Mouse (Mus musculus) midbrain, embryonic 12.5 days (tissue): ENCODE results near the gene Ctbp2. TPM values are rescaled to one million over a fixed set of nuclear protein-coding genes. Genes with fewer than 3 reads are reported as not detected.
A peak's percentile ranks its signal among the peaks of the same experiment; 100 is the strongest.

Source experiments
- ATAC-seq: fragments of 200-750 bp; cut with Nextera tagmentation; 2 replicates; pipeline ENCODE4 v1.8.0; 2017; ENCODE audit warnings: low read depth, moderate TSS enrichment, moderate library complexity; ENCODE audit not compliant: low FRiP score
- H3K27ac ChIP-seq: fragments of 300-500 bp; sonication (generic); replicated peaks from 2 replicates; pipeline ENCODE4 v1.5.1; 2016; ENCODE audit warnings: mild to moderate bottlenecking
- H3K27me3 ChIP-seq: fragments of 300-500 bp; sonication (generic); 2 replicates; pipeline ENCODE4 v1.6.1; 2016; ENCODE audit warnings: mild to moderate bottlenecking
- H3K36me3 ChIP-seq: fragments of 300-500 bp; sonication (generic); 2 replicates; pipeline ENCODE4 v1.6.1; 2016
- H3K4me1 ChIP-seq: fragments of 300-500 bp; sonication (generic); 2 replicates; pipeline ENCODE4 v1.6.1; 2016
- H3K4me2 ChIP-seq: fragments of 300-500 bp; sonication (generic); replicated peaks from 2 replicates; pipeline ENCODE4 v1.6.1; 2016; ENCODE audit warnings: mild to moderate bottlenecking, moderate library complexity
- H3K4me3 ChIP-seq: fragments of 300-500 bp; sonication (generic); 2 replicates; pipeline ENCODE4 v1.5.1; 2016; ENCODE audit warnings: mild to moderate bottlenecking
- H3K9ac ChIP-seq: fragments of 300-500 bp; sonication (generic); replicated peaks from 2 replicates; pipeline ENCODE4 v1.6.1; 2016; ENCODE audit warnings: mild to moderate bottlenecking, moderate library complexity
- H3K9me3 ChIP-seq: fragments of 300-500 bp; sonication (generic); 2 replicates; pipeline ENCODE4 v1.6.1; 2016; ENCODE audit warnings: mild to moderate bottlenecking
- WGBS: fragments of 180-500 bp; shearing (Covaris S2); methylation state at CpG from one replicate; pipeline ENCODE4 v1.1.7; 2016; 5-methylcytosine and 5-hydroxymethylcytosine counted together
- polyA plus RNA-seq: library from polyadenylated mRNA; unstranded; fragments of >200 nt; fragmentation: Nextera tagmentation; extraction: Ambion mirVana; gene quantifications from 2 replicates; pipeline ENCODE4 v1.2.1, GENCODE M21; 2016

Gene Ctbp2
- polyA plus RNA-seq, 1 experiment from 2014 or later, result 111 TPM

DNA sequence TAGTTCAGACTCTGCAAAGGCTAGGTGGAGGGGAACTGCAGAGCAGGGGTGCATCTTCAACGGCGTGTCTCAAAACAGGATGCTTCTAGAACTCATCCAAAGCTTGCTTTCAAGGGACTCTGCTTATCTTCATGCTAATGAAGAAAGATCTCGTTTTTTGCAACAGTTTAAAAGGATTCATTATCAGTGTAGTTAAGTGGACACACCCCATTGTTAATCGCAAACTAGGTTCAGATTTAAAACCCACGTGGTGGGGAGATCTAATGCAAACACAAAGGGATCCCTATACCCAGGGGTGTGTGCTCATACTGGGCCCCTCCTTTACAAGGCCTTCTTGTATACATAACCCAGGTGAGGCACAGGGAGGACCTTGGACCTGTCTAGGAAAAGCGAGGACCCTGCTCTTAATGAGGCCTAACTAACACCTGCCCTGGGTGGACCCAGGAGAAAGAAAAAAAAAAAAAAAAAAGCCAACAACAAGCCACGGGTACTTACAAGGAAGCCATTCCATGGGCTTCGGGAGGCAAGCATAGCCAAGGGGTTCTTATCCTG, 94.6 kb downstream of the Ctbp2 start:
- ATAC-seq, result no peak
- Histone ChIP-seq H3K9me3 (no peaks in the 10 kb centered on the region), H3K27ac (no peak overlapping the region), H3K4me2 (no peak overlapping the region), H3K4me3 (no peak overlapping the region), H3K36me3 (no peaks in the 10 kb centered on the region), H3K4me1 (peaks cover 44% of the 10 kb centered on the region), H3K27me3 (no peaks in the 10 kb centered on the region), H3K9ac (no peak overlapping the region)
- 82% methylated on average over 8 of the region's 8 CpGs for WGBS

DNA sequence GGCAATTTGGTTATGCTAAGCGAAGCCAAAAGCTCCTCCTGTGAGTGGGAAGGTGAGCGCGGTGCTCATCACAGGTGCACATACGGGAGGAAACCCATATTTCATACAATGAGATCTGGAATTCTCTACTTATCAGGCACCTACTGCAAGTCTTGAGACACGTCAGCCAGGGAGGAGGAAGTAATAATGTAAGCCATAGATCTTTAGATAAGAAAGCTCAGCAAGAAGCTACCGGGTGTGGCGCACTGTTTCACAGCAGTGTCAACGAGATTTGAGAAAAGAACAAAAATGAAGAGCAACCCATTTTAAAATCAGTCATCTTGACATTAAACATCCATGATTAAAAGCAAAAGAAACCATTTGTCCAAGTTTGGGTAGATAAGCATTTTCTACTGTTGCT, 95.2 kb downstream of the Ctbp2 start:
- Histone ChIP-seq H3K4me1 (peaks cover 38% of the 10 kb centered on the region), H3K9ac (no peak overlapping the region), H3K27me3 (no peaks in the 10 kb centered on the region), H3K9me3 (no peaks in the 10 kb centered on the region), H3K27ac (no peak overlapping the region), H3K4me2 (no peak overlapping the region), H3K36me3 (no peaks in the 10 kb centered on the region), H3K4me3 (no peak overlapping the region)
- ATAC-seq, result no peak
- WGBS, result 92% methylated on average over 8 of the region's 8 CpGs

DNA sequence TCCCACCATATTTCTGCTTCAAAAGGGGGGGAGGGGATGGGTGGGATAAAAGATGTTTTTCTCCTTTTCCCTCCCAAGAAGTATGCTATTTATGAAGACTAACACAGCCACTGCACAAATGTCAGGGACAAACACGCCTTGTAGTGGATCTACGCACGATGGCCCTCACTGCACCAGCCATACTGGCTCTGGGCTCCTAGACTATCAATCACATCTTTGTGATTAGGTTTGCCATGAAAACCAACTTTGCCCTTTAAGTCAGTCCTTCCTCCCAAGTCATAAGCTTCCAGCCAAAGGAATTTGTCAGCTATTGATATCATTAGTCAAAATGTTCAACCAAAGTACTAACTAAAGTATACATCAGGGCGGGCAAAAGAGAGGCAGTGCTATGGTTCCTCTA, 96.2 kb downstream of the Ctbp2 start:
- no peak for ATAC-seq

DNA sequence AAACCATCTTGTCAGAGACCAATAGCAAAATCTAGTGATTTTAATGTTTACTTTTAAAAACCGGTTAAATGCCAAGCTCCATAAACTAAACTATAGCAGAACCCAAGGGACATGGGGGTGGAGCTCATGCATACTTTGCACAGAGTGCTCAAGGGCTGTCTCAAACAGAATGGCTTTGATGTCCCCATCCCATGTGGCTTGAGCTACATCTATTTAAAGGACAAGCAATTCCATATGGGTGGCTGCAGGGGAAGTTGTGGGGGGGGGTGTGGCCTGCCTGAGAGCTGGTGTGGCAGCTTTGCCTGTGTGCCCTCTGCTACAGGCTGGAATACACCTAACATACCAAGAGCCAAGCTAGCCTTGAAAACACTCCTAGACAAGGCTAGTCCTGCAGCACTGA, 99.5 kb downstream of the Ctbp2 start:
- H3K36me3 ChIP-seq, result peaks cover 3% of the 10 kb centered on the region; the same call in 1 of the 2 replicates
- 76% methylated on average over 1 of the region's 1 CpGs for WGBS
- no peak overlapping the region for H3K27ac ChIP-seq
- no peak overlapping the region for H3K4me3 ChIP-seq
- no peaks in the 10 kb centered on the region for H3K9me3 ChIP-seq
- no peak for ATAC-seq
- peaks cover 40% of the 10 kb centered on the region for H3K4me1 ChIP-seq
- H3K9ac ChIP-seq, result no peak overlapping the region
- no peak overlapping the region for H3K4me2 ChIP-seq
- no peaks in the 10 kb centered on the region for H3K27me3 ChIP-seq

More for the DNA sequence above, 96.2 kb downstream of the Ctbp2 start:
- Histone ChIP-seq H3K4me2 (no peak overlapping the region), H3K4me1 (peaks cover 28% of the 10 kb centered on the region), H3K27ac (no peak overlapping the region), H3K36me3 (no peaks in the 10 kb centered on the region), H3K9me3 (no peaks in the 10 kb centered on the region), H3K4me3 (no peak overlapping the region), H3K27me3 (no peaks in the 10 kb centered on the region), H3K9ac (no peak overlapping the region)
- 92% methylated on average over 4 of the region's 4 CpGs for WGBS

DNA sequence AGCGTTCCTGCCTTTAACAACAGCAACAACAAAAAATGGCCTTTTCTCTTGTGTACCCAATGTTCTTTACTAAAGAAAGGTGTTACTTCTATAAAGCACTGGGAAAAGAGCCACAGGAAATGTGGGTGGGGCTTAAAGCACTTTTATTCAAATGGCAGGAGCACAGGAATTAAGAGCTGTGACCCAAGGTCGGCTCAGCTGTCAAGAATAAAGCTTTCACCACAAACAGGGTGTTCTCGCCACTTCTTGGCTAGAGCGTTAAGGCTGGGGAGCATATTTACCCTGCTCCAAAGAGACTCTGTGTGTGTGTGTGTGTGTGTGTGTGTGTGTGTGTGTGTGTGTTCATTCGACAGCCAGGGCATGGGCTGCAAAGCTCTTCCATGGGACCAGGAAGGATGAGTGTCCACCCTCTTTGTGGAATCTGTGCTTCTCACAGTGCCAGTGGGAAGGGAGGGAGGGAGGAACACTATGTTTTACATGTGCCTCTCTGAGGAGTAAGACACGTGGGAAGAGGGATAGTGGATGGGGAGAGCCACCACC, 104.6 kb downstream of the Ctbp2 start:
- Histone ChIP-seq H3K9me3 (no peaks in the 10 kb centered on the region), H3K4me3 (no peak overlapping the region), H3K4me1 (peaks cover 55% of the 10 kb centered on the region), H3K9ac (no peak overlapping the region), H3K36me3 (peaks cover 3% of the 10 kb centered on the region; the same call in 1 of the 2 replicates), H3K4me2 (no peak overlapping the region), H3K27ac (no peak overlapping the region), H3K27me3 (no peaks in the 10 kb centered on the region)
- ATAC-seq, result no peak
- WGBS, result 19% methylated on average over 6 of the region's 6 CpGs

DNA sequence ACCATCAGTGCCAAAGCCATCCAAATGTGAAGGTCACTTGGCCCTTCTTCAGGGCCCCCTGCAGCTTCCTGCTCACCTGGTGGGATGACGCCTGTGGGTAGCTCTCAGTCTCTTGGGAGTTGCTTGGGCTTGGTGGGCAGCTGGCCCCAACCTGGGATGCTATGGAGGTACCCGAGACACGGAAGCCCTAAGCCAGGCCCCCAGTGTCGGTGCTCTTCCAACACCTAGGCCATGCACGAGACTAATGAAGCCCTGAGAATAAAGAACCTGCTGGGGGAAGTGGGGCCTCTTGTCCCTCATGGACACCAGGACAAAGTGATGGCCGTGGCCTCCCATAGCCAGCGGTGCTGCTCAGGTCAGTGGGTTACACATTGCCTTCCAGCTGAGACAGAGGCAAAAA, 105.2 kb downstream of the Ctbp2 start:
- H3K4me2 ChIP-seq, result no peak overlapping the region
- no peaks in the 10 kb centered on the region for H3K9me3 ChIP-seq
- peaks cover 61% of the 10 kb centered on the region for H3K4me1 ChIP-seq
- 65% methylated on average over 7 of the region's 7 CpGs for WGBS
- no peak overlapping the region for H3K4me3 ChIP-seq
- peaks cover 3% of the 10 kb centered on the region; the same call in 1 of the 2 replicates for H3K36me3 ChIP-seq
- H3K27ac ChIP-seq, result no peak overlapping the region
- no peaks in the 10 kb centered on the region for H3K27me3 ChIP-seq
- no peak for ATAC-seq
- no peak overlapping the region for H3K9ac ChIP-seq

DNA sequence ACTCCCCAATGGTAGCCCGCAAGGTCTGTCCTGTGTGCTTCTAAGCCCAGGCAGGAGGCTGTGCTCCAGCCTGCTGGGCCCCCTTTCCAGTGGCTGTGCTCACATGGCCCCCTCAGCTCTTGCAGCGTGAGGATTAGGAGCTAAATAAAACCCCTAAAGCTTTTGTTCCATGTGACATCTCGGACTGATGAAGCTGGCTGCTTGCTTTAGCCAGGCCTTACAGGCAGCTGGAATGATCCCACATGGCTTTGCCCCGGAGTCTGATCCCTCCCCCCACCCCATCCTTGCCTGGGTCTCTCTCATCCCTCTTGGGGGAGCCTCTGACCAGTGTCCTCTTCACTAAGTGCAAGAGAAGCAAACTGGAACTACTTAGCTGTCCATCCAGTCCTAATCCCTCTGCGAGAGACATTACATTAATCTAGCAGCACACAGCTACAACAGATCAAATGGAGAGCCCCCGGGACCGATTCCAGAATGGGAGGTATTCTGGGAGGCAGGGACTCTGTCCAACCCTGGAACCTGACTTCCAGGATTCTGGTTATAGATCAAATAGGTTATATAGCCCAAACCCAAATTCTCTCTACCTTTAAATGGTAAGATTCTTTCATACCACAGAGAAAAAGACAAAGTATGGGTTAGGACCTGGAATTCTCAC, 108.6 kb downstream of the Ctbp2 start:
- Histone ChIP-seq H3K9ac (no peak overlapping the region), H3K4me3 (no peak overlapping the region), H3K27ac (peak overlapping the region; percentile 63), H3K36me3 (no peaks in the 10 kb centered on the region), H3K4me2 (peak overlapping the region; percentile 19), H3K27me3 (no peaks in the 10 kb centered on the region), H3K9me3 (no peaks in the 10 kb centered on the region), H3K4me1 (peaks cover 87% of the 10 kb centered on the region)
- peak; percentile 82 for ATAC-seq
- 4% methylated on average over 7 of the region's 7 CpGs for WGBS

DNA sequence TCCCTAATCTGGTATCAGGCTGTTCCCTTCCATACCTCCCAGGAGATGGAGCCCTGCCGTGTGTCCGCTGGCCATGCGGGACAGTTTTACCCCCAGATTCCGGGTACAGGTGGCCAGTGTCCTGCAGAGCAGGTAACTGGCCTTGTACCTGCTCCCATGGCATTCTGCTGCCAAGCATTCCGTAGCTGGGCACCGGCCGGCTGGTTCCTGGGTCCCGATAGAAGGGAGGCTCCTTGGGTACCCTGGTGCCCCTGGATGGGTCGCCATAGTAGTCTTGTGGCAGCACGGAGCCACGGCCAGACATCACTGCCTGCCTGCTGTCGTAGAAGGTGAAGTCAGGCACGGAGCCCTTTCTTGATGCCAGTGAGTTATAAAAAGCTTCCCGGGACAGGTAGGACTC, 109.5 kb downstream of the Ctbp2 start:
- H3K4me2 ChIP-seq, result peak overlapping the region; percentile 19; the same call in 1 of the 2 replicates
- H3K4me1 ChIP-seq, result peaks cover 84% of the 10 kb centered on the region
- no peak overlapping the region for H3K4me3 ChIP-seq
- no peaks in the 10 kb centered on the region for H3K27me3 ChIP-seq
- 88% methylated on average over 14 of the region's 14 CpGs for WGBS
- ATAC-seq, result no peak
- H3K9me3 ChIP-seq, result no peaks in the 10 kb centered on the region
- H3K27ac ChIP-seq, result peak overlapping the region; percentile 63
- H3K36me3 ChIP-seq, result peaks cover 4% of the 10 kb centered on the region; the same call in 1 of the 2 replicates
- no peak overlapping the region for H3K9ac ChIP-seq

DNA sequence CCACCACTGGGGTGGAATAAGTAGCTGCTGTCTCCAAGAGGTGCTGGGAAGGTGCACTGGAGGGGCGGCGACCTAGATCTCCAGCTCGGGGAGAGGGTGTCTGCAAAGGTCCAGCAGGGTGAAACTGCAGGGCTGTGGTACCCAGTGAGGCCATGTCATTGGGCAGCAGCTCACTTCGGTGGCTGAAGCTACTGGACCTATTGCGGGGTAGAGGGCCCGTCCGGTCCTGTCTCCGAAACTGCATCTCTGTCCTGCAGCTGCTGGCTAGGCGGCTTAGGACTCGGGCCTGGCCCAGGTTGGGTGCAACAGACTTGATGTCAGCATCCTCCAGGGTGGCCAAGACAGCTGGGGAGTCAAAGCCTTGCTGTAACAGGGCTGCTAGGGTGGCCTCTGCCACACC, 110.2 kb downstream of the Ctbp2 start:
- Histone ChIP-seq H3K9me3 (no peaks in the 10 kb centered on the region), H3K36me3 (peaks cover 4% of the 10 kb centered on the region; the same call in 1 of the 2 replicates), H3K4me2 (no peak overlapping the region), H3K27ac (no peak overlapping the region), H3K27me3 (no peaks in the 10 kb centered on the region), H3K4me1 (peaks cover 76% of the 10 kb centered on the region), H3K9ac (no peak overlapping the region), H3K4me3 (no peak overlapping the region)
- 90% methylated on average over 10 of the region's 10 CpGs for WGBS
- ATAC-seq, result no peak

DNA sequence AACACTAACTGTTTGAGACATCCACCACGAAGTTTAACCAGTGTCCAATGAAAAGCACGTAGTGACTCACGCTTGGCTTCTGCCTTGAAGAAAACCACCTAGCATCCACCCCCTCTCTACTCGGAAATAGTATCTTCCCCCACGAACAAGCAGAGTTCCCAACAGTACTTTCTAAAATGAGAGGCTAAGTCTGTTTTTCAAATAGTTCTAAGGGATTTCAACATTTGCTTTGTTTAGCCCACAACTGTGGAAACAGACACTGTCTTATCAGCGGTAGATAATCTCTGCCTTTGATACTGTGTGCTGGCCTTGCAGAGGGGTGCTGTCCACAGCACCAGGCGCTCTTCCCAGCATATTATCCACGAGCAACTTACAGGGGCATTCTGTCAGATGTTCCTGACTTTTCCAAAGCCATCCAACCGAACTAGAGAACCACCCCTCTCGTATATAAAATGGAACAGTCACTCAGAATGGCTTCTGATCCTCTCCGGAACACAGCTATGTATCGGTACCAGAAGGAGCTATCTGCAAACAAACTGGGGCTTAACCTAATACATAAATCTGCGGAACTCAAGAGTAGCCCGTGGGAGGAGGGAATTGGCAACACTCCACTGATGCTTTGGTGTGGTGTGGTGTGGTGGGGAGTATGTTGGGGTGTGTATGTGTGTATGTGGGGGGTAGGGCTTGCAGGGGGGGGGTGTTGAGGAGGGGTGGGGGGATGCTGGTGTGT, 111.4 kb downstream of the Ctbp2 start:
- H3K9me3 ChIP-seq, result no peaks in the 10 kb centered on the region
- no peak overlapping the region for H3K4me3 ChIP-seq
- H3K9ac ChIP-seq, result no peak overlapping the region
- ATAC-seq, result no peak
- H3K4me2 ChIP-seq, result no peak overlapping the region
- 56% methylated on average over 14 of the region's 14 CpGs for WGBS
- peaks cover 73% of the 10 kb centered on the region for H3K4me1 ChIP-seq
- H3K27me3 ChIP-seq, result no peaks in the 10 kb centered on the region
- 0 out of 2 replicates have a peak overlapping the region, but pooled peaks have one; percentile 35 for H3K27ac ChIP-seq
- H3K36me3 ChIP-seq, result peaks cover 4% of the 10 kb centered on the region; the same call in 1 of the 2 replicates

DNA sequence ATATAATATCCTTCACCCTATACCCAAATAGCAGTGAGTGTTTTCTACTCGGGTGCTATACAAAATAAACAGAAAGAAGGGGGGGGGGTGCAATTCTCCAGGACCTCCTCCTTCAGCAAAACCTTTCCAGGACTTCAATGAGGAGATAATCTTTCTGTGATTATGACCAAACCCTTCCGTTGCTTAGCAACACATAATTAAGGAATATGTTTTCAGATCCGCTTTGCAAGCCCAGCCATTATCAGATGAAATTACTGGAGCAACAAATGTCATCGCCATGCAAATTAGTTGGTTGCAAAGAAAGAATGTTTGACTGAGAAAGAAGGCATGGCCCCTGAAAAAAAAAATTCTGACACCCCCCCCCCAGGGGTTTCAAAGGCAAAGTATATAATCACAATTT, 112.5 kb downstream of the Ctbp2 start:
- WGBS, result 42% methylated on average over 4 of the region's 4 CpGs
- 0 out of 2 replicates have a peak overlapping the region, but pooled peaks have one; percentile 1 for H3K4me2 ChIP-seq

DNA sequence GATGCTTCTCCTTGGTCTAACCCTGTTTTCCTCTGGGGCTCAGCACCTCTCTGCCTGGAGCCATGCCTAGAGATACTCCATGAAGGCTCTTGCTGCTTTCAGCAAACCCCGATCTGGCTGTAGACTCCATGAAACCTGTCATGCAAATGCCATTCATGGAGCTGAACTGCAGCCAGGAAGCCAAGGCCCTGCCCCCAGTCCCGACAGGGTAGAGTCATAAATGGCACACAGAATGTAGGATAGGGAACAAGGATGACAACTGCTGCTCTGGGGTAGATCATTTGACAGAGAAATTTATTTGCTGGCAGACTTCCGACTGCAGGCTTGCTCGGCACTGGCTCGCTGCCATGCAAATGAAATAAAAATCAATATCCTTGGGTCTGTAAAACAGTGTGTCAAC, 113.0 kb downstream of the Ctbp2 start:
- Histone ChIP-seq H3K4me2 (0 out of 2 replicates have a peak overlapping the region, but pooled peaks have one; percentile 1), H3K27ac (peak overlapping the region; percentile 66)
- no peak for ATAC-seq

More for the DNA sequence above, 112.5 kb downstream of the Ctbp2 start:
- H3K27me3 ChIP-seq, result no peaks in the 10 kb centered on the region
- peak overlapping the region; percentile 66; the same call in 1 of the 2 replicates for H3K27ac ChIP-seq
- H3K4me1 ChIP-seq, result peaks cover 75% of the 10 kb centered on the region
- H3K9ac ChIP-seq, result no peak overlapping the region
- no peak overlapping the region for H3K4me3 ChIP-seq
- no peaks in the 10 kb centered on the region for H3K9me3 ChIP-seq
- H3K36me3 ChIP-seq, result peaks cover 4% of the 10 kb centered on the region; the same call in 1 of the 2 replicates
- ATAC-seq, result no peak

More for the DNA sequence above, 113.0 kb downstream of the Ctbp2 start:
- Histone ChIP-seq H3K27me3 (no peaks in the 10 kb centered on the region), H3K4me1 (peaks cover 71% of the 10 kb centered on the region), H3K36me3 (peaks cover 4% of the 10 kb centered on the region; the same call in 1 of the 2 replicates), H3K9me3 (no peaks in the 10 kb centered on the region), H3K9ac (no peak overlapping the region; the same call in 1 of the 2 replicates), H3K4me3 (no peak overlapping the region)
- WGBS, result 47% methylated on average over 5 of the region's 5 CpGs
